Mouse (Mus musculus) B cell, adult (primary cell): ENCODE results near the gene Fut7. TPM values are rescaled to one million over a fixed set of nuclear protein-coding genes. Genes with fewer than 3 reads are reported as not detected.

Source experiments
- total RNA-seq: library from RNA; stranded (reverse); gene quantifications from 4 replicates; pipeline ENCODE4 v1.2.4, GENCODE M21; 2023; ENCODE audit not compliant: inconsistent age

Fut7 gene
- total RNA-seq = 0.24 TPM in 1 of 4 replicates, not detected in the others

GRCm38 (mm10) chr2:25422587-25423410, at the start of gene Fut7:
Gene Fut7, plus strand, starts transcription at chr2:25423267.

GRCm38 (mm10) chr2:25395721-25396596, 27.1 kb upstream of the Fut7 start, which contains the start of gene Entpd2:
Gene Entpd2, plus strand, starts transcription at chr2:25395874.

GRCm38 (mm10) chr2:25399051-25399450, 24.0 kb upstream of the Fut7 start, which contains the start of gene Npdc1:
Gene Npdc1, plus strand, starts transcription at chr2:25399351.

GRCm38 (mm10) chr2:25428442-25429236, 5.6 kb downstream of the Fut7 start, which contains the start of gene Abca2:
Gene Abca2, plus strand, starts transcription at chr2:25428703.

GRCm38 (mm10) chr2:25456205-25456953, 33.3 kb downstream of the Fut7 start, which contains the start of gene Clic3:
Gene Clic3, plus strand, starts transcription at chr2:25456838.

GRCm38 (mm10) chr2:25460551-25461309, 37.7 kb downstream of the Fut7 start, which contains the start of gene Paxx:
Gene Paxx, minus strand, starts transcription at chr2:25461094.

GRCm38 (mm10) chr2:25469969-25470368, 46.9 kb downstream of the Fut7 start, which contains the start of gene Ptgds:
Gene Ptgds, minus strand, starts transcription at chr2:25470046.

Other genes with a start within 250 kb of the Fut7 start
- gene Nrarp, start 242.5 kb upstream of the Fut7 start, total RNA-seq = 5.3 to 6.8 TPM (median 6.0 TPM) in 4 replicates
- 28.8 to 32.8 TPM (median 31.4 TPM) in 4 replicates for gene Tor4a, start 226.4 kb upstream of the Fut7 start, total RNA-seq
- gene Nelfb, start 211.8 kb upstream of the Fut7 start, total RNA-seq = 71.2 to 97.5 TPM (median 84.8 TPM) in 4 replicates
- not detected in 4 replicates for gene Stpg3, start 208.6 kb upstream of the Fut7 start, total RNA-seq
- gene Fam166a, start 204.5 kb upstream of the Fut7 start, total RNA-seq = not detected in 4 replicates
- 114 to 127 TPM (median 119 TPM) in 4 replicates for gene Tubb4b, start 198.6 kb upstream of the Fut7 start, total RNA-seq
- not detected in 4 replicates for gene Slc34a3, start 188.9 kb upstream of the Fut7 start, total RNA-seq
- not detected in 4 replicates for gene Rnf224, start 186.5 kb upstream of the Fut7 start, total RNA-seq
- gene Rnf208, start 181.0 kb upstream of the Fut7 start, total RNA-seq = 0.51 TPM in 1 of 4 replicates, not detected in the others
- not detected in 4 replicates for gene Cysrt1, start 180.8 kb upstream of the Fut7 start, total RNA-seq
- 6.2 to 11.8 TPM (median 9.7 TPM) in 4 replicates for gene AL732309.1, start 176.4 kb upstream of the Fut7 start, total RNA-seq
- 17.0 to 23.1 TPM (median 22.3 TPM) in 4 replicates for gene Tmem203, start 167.8 kb upstream of the Fut7 start, total RNA-seq
- 11.7 to 16.8 TPM (median 12.7 TPM) in 4 replicates for gene Tprn, start 160.6 kb upstream of the Fut7 start, total RNA-seq
- gene Ssna1, start 150.8 kb upstream of the Fut7 start, total RNA-seq = 36.2 to 41.2 TPM (median 39.2 TPM) in 4 replicates
- 99.6 to 125 TPM (median 108 TPM) in 4 replicates for gene Anapc2, start 150.8 kb upstream of the Fut7 start, total RNA-seq
- not detected in 4 replicates for gene Tmem210, start 135.1 kb upstream of the Fut7 start, total RNA-seq
- not detected in 4 replicates for gene Lrrc26, start 133.4 kb upstream of the Fut7 start, total RNA-seq
- not detected in 4 replicates for gene Grin1, start 104.1 kb upstream of the Fut7 start, total RNA-seq
- 38.3 to 49.0 TPM (median 42.3 TPM) in 4 replicates for gene Man1b1, start 90.9 kb upstream of the Fut7 start, total RNA-seq
- 34.8 to 44.7 TPM (median 42.3 TPM) in 4 replicates for gene Dpp7, start 66.9 kb upstream of the Fut7 start, total RNA-seq
- gene Uap1l1, start 57.6 kb upstream of the Fut7 start, total RNA-seq = 29.6 to 32.3 TPM (median 30.7 TPM) in 4 replicates
- gene Sapcd2, start 50.9 kb upstream of the Fut7 start, total RNA-seq = 0.94 to 1.4 TPM (median 1.1 TPM) in 4 replicates
- gene Entpd2, start 27.4 kb upstream of the Fut7 start, total RNA-seq = not detected in 4 replicates
- not detected in 4 replicates for gene Npdc1, start 23.9 kb upstream of the Fut7 start, total RNA-seq
- gene Abca2, start 5.4 kb downstream of the Fut7 start, total RNA-seq = 36.8 to 44.5 TPM (median 42.0 TPM) in 4 replicates
- gene Clic3, start 33.6 kb downstream of the Fut7 start, total RNA-seq = 0.80 TPM in 1 of 4 replicates, not detected in the others
- gene Paxx, start 37.8 kb downstream of the Fut7 start, total RNA-seq = 111 to 124 TPM (median 114 TPM) in 4 replicates
- not detected in 4 replicates for gene Ptgds, start 46.8 kb downstream of the Fut7 start, total RNA-seq
- not detected in 4 replicates for gene Lcn12, start 70.6 kb downstream of the Fut7 start, total RNA-seq
- 69.9 to 80.2 TPM (median 72.7 TPM) in 4 replicates for gene Fbxw5, start 77.5 kb downstream of the Fut7 start, total RNA-seq
- gene C8g, start 78.5 kb downstream of the Fut7 start, total RNA-seq = 0.45 to 2.0 TPM (median 0.80 TPM) in 4 replicates
- gene Traf2, start 123.7 kb downstream of the Fut7 start, total RNA-seq = 48.8 to 61.5 TPM (median 56.4 TPM) in 4 replicates
- gene Edf1, start 134.6 kb downstream of the Fut7 start, total RNA-seq = 111 to 137 TPM (median 123 TPM) in 4 replicates
- gene Mamdc4, start 151.6 kb downstream of the Fut7 start, total RNA-seq = 1.8 to 3.7 TPM (median 2.4 TPM) in 4 replicates
- 15.5 to 23.8 TPM (median 21.3 TPM) in 4 replicates for gene Phpt1, start 152.0 kb downstream of the Fut7 start, total RNA-seq
- gene Ajm1, start 158.5 kb downstream of the Fut7 start, total RNA-seq = 0.15 to 0.42 TPM (median 0.19 TPM) in 4 replicates
- 84.7 to 117 TPM (median 104 TPM) in 4 replicates for gene Rabl6, start 185.3 kb downstream of the Fut7 start, total RNA-seq
- not detected in 4 replicates for gene Ccdc183, start 194.4 kb downstream of the Fut7 start, total RNA-seq
- 0.99 to 2.1 TPM (median 1.3 TPM) in 3 of 4 replicates, not detected in the other for gene Tmem141, start 198.7 kb downstream of the Fut7 start, total RNA-seq
- gene Fcna, start 204.8 kb downstream of the Fut7 start, total RNA-seq = 4.0 to 8.2 TPM (median 6.6 TPM) in 4 replicates
- gene Lcn8, start 229.9 kb downstream of the Fut7 start, total RNA-seq = not detected in 4 replicates
- gene Lcn5, start 234.7 kb downstream of the Fut7 start, total RNA-seq = not detected in 4 replicates